Mouse (Mus musculus): Measurements from ENCODE around the gene Elk4. TPM values are rescaled to one million over a fixed set of nuclear protein-coding genes. Genes with fewer than 3 reads are reported as not detected.

Gene Elk4
- polyA plus RNA-seq, 1 experiment from 2014 or later: 12.0 TPM

- WGBS: 2% methylated on average over 72 of the region's 72 CpGs
- Histone ChIP-seq H3K4me3 (peak overlapping the region; percentile 78), H3K27ac (replicated peaks) (peak overlapping the region; percentile 98), H3K9me3 (no peaks in the 10 kb centered on the region), H3K4me1 (peaks cover 35% of the 10 kb centered on the region), H3K36me3 (replicated peaks) (no peaks in the 10 kb centered on the region), H3K27me3 (replicated peaks; ENCODE audit: low read depth, poor library complexity, severe bottlenecking) (no peaks in the 10 kb centered on the region)
- DNase-seq (ENCODE audit: low spot score): peak; percentile 94
Observed at GRCm38 (mm10) chr1:132007828-132008827, 721 bp downstream of the Elk4 start.

- H3K4me3 ChIP-seq: peak overlapping the region; percentile 78
- no peaks in the 10 kb centered on the region for H3K27me3 ChIP-seq (replicated peaks; ENCODE audit: low read depth, poor library complexity, severe bottlenecking)
- no peak for DNase-seq (ENCODE audit: low spot score)
- WGBS: 49% methylated on average over 8 of the region's 8 CpGs
- H3K4me1 ChIP-seq: peaks cover 27% of the 10 kb centered on the region
- peak overlapping the region; percentile 98 for H3K27ac ChIP-seq (replicated peaks)
- H3K36me3 ChIP-seq (replicated peaks): no peaks in the 10 kb centered on the region; the same call in 1 of the 2 replicates
- H3K9me3 ChIP-seq: no peaks in the 10 kb centered on the region
Observed at GRCm38 (mm10) chr1:132008881-132009644, 1.7 kb downstream of the Elk4 start.

- H3K4me1 ChIP-seq: peaks cover 20% of the 10 kb centered on the region
- no peaks in the 10 kb centered on the region for H3K9me3 ChIP-seq
- no peak for DNase-seq (ENCODE audit: low spot score)
- H3K36me3 ChIP-seq (replicated peaks): peaks cover 17% of the 10 kb centered on the region
- 87% methylated on average over 17 of the region's 17 CpGs for WGBS
- H3K27me3 ChIP-seq (replicated peaks; ENCODE audit: low read depth, poor library complexity, severe bottlenecking): no peaks in the 10 kb centered on the region
- no peak overlapping the region for H3K27ac ChIP-seq (replicated peaks)
- H3K4me3 ChIP-seq: no peak overlapping the region
Observed at GRCm38 (mm10) chr1:132010632-132011501, 3.5 kb downstream of the Elk4 start.

GRCm38 (mm10) chr1:132011785-132012184 is 4.4 kb downstream of the Elk4 start:
- Histone ChIP-seq H3K27me3 (replicated peaks; ENCODE audit: low read depth, poor library complexity, severe bottlenecking) (no peaks in the 10 kb centered on the region), H3K36me3 (replicated peaks) (peaks cover 24% of the 10 kb centered on the region), H3K4me3 (no peak overlapping the region), H3K27ac (replicated peaks) (no peak overlapping the region), H3K9me3 (no peaks in the 10 kb centered on the region), H3K4me1 (peaks cover 17% of the 10 kb centered on the region)
- no peak for DNase-seq (ENCODE audit: low spot score)
- 80% methylated on average over 2 of the region's 2 CpGs for WGBS

- 86% methylated on average over 8 of the region's 8 CpGs for WGBS
- H3K4me3 ChIP-seq: no peak overlapping the region
- no peak for DNase-seq (ENCODE audit: low spot score)
- no peaks in the 10 kb centered on the region for H3K27me3 ChIP-seq (replicated peaks; ENCODE audit: low read depth, poor library complexity, severe bottlenecking)
- no peaks in the 10 kb centered on the region for H3K9me3 ChIP-seq
- H3K27ac ChIP-seq (replicated peaks): no peak overlapping the region
- peaks cover 17% of the 10 kb centered on the region for H3K4me1 ChIP-seq
- peaks cover 34% of the 10 kb centered on the region for H3K36me3 ChIP-seq (replicated peaks)
Observed at GRCm38 (mm10) chr1:132012861-132013260, 5.5 kb downstream of the Elk4 start.

- H3K4me1 ChIP-seq: 0 out of 2 replicates have a peak, but pooled peaks cover 2% of the 10 kb centered on the region
- WGBS: 100% methylated on average over 1 of the region's 1 CpGs
- no peak for DNase-seq (ENCODE audit: low spot score)
- no peaks in the 10 kb centered on the region for H3K9me3 ChIP-seq
- no peak overlapping the region for H3K4me3 ChIP-seq
- H3K27me3 ChIP-seq (replicated peaks; ENCODE audit: low read depth, poor library complexity, severe bottlenecking): no peaks in the 10 kb centered on the region
- no peak overlapping the region for H3K27ac ChIP-seq (replicated peaks)
- peaks cover 54% of the 10 kb centered on the region for H3K36me3 ChIP-seq (replicated peaks)
Observed at GRCm38 (mm10) chr1:132014800-132015199, 7.4 kb downstream of the Elk4 start.

GRCm38 (mm10) chr1:132016691-132017090 is 9.3 kb downstream of the Elk4 start:
- Histone ChIP-seq H3K36me3 (replicated peaks) (peaks cover 69% of the 10 kb centered on the region), H3K4me3 (no peak overlapping the region), H3K4me1 (no peaks in the 10 kb centered on the region), H3K9me3 (no peaks in the 10 kb centered on the region), H3K27ac (replicated peaks) (no peak overlapping the region), H3K27me3 (replicated peaks; ENCODE audit: low read depth, poor library complexity, severe bottlenecking) (no peaks in the 10 kb centered on the region)
- DNase-seq (ENCODE audit: low spot score): no peak
- 92% methylated on average over 1 of the region's 1 CpGs for WGBS

GRCm38 (mm10) chr1:132019876-132020275 is 12.5 kb downstream of the Elk4 start:
- H3K36me3 ChIP-seq (replicated peaks): peaks cover 91% of the 10 kb centered on the region
- no peaks in the 10 kb centered on the region for H3K9me3 ChIP-seq
- no peak overlapping the region for H3K27ac ChIP-seq (replicated peaks)

GRCm38 (mm10) chr1:132022107-132022506 is 14.7 kb downstream of the Elk4 start:
- 88% methylated on average over 3 of the region's 3 CpGs for WGBS
- DNase-seq (ENCODE audit: low spot score): no peak
- H3K9me3 ChIP-seq: no peaks in the 10 kb centered on the region
- no peaks in the 10 kb centered on the region for H3K27me3 ChIP-seq (replicated peaks; ENCODE audit: low read depth, poor library complexity, severe bottlenecking)
- no peaks in the 10 kb centered on the region for H3K4me1 ChIP-seq
- H3K4me3 ChIP-seq: no peak overlapping the region
- peaks cover 90% of the 10 kb centered on the region for H3K36me3 ChIP-seq (replicated peaks)
- H3K27ac ChIP-seq (replicated peaks): no peak overlapping the region

More at GRCm38 (mm10) chr1:132019876-132020275, 12.5 kb downstream of the Elk4 start:
- Histone ChIP-seq H3K4me1 (no peaks in the 10 kb centered on the region), H3K4me3 (no peak overlapping the region), H3K27me3 (replicated peaks; ENCODE audit: low read depth, poor library complexity, severe bottlenecking) (no peaks in the 10 kb centered on the region)
- 95% methylated on average over 7 of the region's 7 CpGs for WGBS
- DNase-seq (ENCODE audit: low spot score): no peak

GRCm38 (mm10) chr1:132026925-132027646 is 19.7 kb downstream of the Elk4 start:
- 94% methylated on average over 11 of the region's 11 CpGs for WGBS
- Histone ChIP-seq H3K27ac (replicated peaks) (no peak overlapping the region), H3K4me1 (no peaks in the 10 kb centered on the region), H3K4me3 (no peak overlapping the region), H3K36me3 (replicated peaks) (peaks cover 91% of the 10 kb centered on the region), H3K9me3 (no peaks in the 10 kb centered on the region), H3K27me3 (replicated peaks; ENCODE audit: low read depth, poor library complexity, severe bottlenecking) (no peaks in the 10 kb centered on the region)
- no peak for DNase-seq (ENCODE audit: low spot score)

GRCm38 (mm10) chr1:132027978-132028377 is 20.6 kb downstream of the Elk4 start:
- WGBS: 91% methylated on average over 5 of the region's 5 CpGs
- H3K36me3 ChIP-seq (replicated peaks): peaks cover 91% of the 10 kb centered on the region
- no peak for DNase-seq (ENCODE audit: low spot score)
- H3K4me3 ChIP-seq: no peak overlapping the region
- no peaks in the 10 kb centered on the region for H3K9me3 ChIP-seq
- no peaks in the 10 kb centered on the region for H3K4me1 ChIP-seq
- no peaks in the 10 kb centered on the region for H3K27me3 ChIP-seq (replicated peaks; ENCODE audit: low read depth, poor library complexity, severe bottlenecking)
- H3K27ac ChIP-seq (replicated peaks): no peak overlapping the region

Measured in embryonic facial prominence, embryonic 10.5 days (tissue).